Mouse (Mus musculus) testis, adult 2 months (tissue): ENCODE measurements around the gene Pdf. TPM values are rescaled to one million over a fixed set of nuclear protein-coding genes. Genes with fewer than 3 reads are reported as not detected.
A peak's percentile ranks its signal among the peaks of the same experiment; 100 is the strongest.

Experiments
- H3K27ac ChIP-seq: fragments of 200-500 bp; 2 replicates; pipeline ENCODE4 v1.5.1; 2012; ENCODE audit warnings: low read depth, low read length; ENCODE audit not compliant: control insufficient read depth, insufficient read depth
- H3K27me3 ChIP-seq: fragments of 200-500 bp; 2 replicates; pipeline ENCODE4 v1.6.1; 2012; ENCODE audit warnings: mild to moderate bottlenecking, low read length, moderate library complexity; ENCODE audit not compliant: control insufficient read depth, insufficient read depth
- H3K36me3 ChIP-seq: fragments of 200-500 bp; 2 replicates; pipeline ENCODE4 v1.6.1; 2012; ENCODE audit warnings: mild to moderate bottlenecking, low read length; ENCODE audit not compliant: control insufficient read depth, insufficient read depth
- H3K4me1 ChIP-seq: fragments of 200-500 bp; 2 replicates; pipeline ENCODE4 v1.6.1; 2012; ENCODE audit warnings: low read length; ENCODE audit not compliant: control insufficient read depth, insufficient read depth
- H3K4me3 ChIP-seq: fragments of 200-500 bp; 2 replicates; pipeline ENCODE4 v1.5.1; 2012; ENCODE audit warnings: low read depth, mild to moderate bottlenecking, low read length, moderate library complexity, mixed read lengths; ENCODE audit not compliant: control insufficient read depth
- CTCF ChIP-seq: fragments of 200-500 bp; IDR thresholded peaks from 2 replicates; pipeline ENCODE4 v1.5.1; 2012; ENCODE audit warnings: low read depth, mild to moderate bottlenecking, inconsistent platforms, low read length, moderate library complexity; ENCODE audit not compliant: control insufficient read depth, insufficient read depth, insufficient replicate concordance
- POLR2A ChIP-seq: fragments of 200-500 bp; IDR thresholded peaks from 2 replicates; pipeline ENCODE4 v1.6.1; 2012; ENCODE audit warnings: low read depth, mild to moderate bottlenecking, inconsistent platforms, low read length, moderate library complexity; ENCODE audit not compliant: control insufficient read depth
- polyA plus RNA-seq: library from polyadenylated mRNA; depleted of rRNA; stranded (reverse); fragments of >200 nt; gene quantifications from 2 replicates; pipeline ENCODE4 v1.2.3, GENCODE M21; 2012

Pdf gene
- polyA plus RNA-seq, 1 experiment, result 1.8 TPM

GRCm38 (mm10) chr8:107056076-107056972 lies 7.9 kb upstream of the Pdf start, which contains the start of the genes Cog8 and Nip7:
Cog8 (minus strand) TSS chr8:107056689.
Nip7 (plus strand) TSS chr8:107056877.
- no peaks in the 10 kb centered on the region for H3K27me3 ChIP-seq
- peaks cover 10% of the 10 kb centered on the region for H3K4me1 ChIP-seq
- peak within 1 kb of the TSS; percentile 88 for H3K4me3 ChIP-seq
- no peaks in the 10 kb centered on the region; the same call in 1 of the 2 replicates for H3K36me3 ChIP-seq
- H3K27ac ChIP-seq, result peak within 1 kb of the TSS; percentile 76
- TF ChIP-seq POLR2A (peak; percentile 88), CTCF (no peak)

DNA sequence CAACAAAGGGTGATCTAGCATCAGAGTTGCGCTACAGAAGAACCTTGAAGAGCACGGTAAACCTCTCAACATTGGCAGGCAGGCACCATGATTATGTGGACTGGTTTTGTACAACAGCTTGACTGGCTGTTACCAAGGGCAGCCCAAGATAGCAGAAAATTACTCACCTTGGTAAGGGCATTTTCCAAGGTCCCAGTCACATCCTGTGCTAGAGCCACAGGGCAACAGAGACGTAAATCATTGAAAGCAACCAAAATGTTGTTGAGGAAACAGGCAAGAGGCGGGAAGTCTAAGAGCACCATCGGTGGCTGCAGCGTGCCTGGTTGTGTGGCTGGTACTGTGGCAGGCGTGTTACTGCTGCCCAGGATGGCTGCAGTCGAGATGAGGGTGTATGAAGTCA lies 3.6 kb upstream of the Pdf start:
- TF ChIP-seq POLR2A (no peak), CTCF (no peak)
- Histone ChIP-seq H3K4me3 (no peak overlapping the region), H3K27ac (no peak overlapping the region), H3K36me3 (no peaks in the 10 kb centered on the region; the same call in 1 of the 2 replicates), H3K4me1 (peaks cover 13% of the 10 kb centered on the region), H3K27me3 (no peaks in the 10 kb centered on the region)

DNA sequence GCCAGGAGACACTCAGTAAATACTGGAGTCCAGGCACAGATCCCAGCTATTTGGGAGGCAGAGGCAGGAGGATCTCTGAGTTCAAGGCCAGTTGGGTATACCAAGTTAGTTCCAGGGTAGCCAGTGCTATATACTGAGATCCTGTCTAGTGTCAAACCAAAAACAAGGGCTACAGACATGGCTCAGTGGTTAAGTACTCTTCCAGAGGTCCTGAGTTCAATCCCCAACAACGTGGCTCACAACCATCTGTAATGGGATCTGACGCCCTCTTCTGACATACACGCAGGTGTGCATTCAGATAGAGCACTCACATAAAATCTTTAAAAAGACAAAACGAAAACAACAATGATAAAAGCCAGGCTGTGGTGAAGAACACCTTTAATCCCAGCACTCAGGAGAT lies 1.1 kb upstream of the Pdf start:
- H3K4me1 ChIP-seq, result peaks cover 9% of the 10 kb centered on the region
- no peak for TF ChIP-seq POLR2A
- TF ChIP-seq CTCF, result no peak
- H3K36me3 ChIP-seq, result no peaks in the 10 kb centered on the region; the same call in 1 of the 2 replicates
- H3K27ac ChIP-seq, result no peak overlapping the region
- H3K27me3 ChIP-seq, result no peaks in the 10 kb centered on the region
- H3K4me3 ChIP-seq, result no peak overlapping the region

DNA sequence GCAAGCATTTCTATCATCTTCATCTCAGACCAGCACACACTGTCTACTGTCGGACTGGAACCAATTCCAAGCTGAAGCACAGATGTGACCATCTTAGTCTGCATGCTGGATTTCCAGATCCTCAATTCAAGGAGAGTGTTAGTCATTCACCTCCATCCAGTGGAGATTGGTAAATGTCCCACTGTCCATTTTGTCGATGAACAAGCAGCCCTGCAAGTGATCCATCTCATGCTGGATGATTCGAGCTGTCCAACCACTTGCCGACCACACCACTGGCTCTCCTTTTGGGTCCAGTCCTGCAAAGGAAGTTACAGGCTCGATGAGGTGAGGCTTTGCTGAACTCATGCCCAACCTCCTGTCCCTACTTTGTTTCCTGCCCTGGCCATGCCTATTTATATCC lies 1.4 kb downstream of the Pdf start:
- Histone ChIP-seq H3K27me3 (no peaks in the 10 kb centered on the region), H3K36me3 (peaks cover 4% of the 10 kb centered on the region), H3K27ac (no peak overlapping the region), H3K4me1 (peaks cover 9% of the 10 kb centered on the region), H3K4me3 (no peak overlapping the region)
- TF ChIP-seq POLR2A, result no peak
- TF ChIP-seq CTCF, result no peak

DNA sequence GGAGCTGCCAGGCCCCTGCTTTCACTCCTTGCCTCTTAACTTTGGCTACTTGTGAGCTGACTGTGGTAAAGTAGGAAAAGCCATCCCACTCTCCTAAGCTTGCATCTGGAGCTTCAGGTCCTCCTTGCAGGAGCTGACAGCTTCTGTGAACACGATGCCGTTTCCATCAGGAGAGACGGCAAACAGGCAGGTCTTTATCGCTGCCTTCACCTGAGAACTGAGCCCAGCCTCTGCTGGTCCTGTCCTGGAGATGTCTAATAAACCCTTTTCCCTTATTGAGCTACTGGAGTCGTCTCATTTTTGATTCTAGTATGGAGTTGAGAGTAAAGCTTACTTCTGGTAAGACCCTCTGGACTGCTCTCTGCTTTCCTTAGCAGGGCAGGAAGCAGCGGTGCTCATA lies 2.9 kb downstream of the Pdf start:
- H3K4me3 ChIP-seq, result no peak overlapping the region
- TF ChIP-seq CTCF, result no peak
- no peak for TF ChIP-seq POLR2A
- no peaks in the 10 kb centered on the region for H3K27me3 ChIP-seq
- no peak overlapping the region for H3K27ac ChIP-seq
- H3K4me1 ChIP-seq, result peaks cover 9% of the 10 kb centered on the region
- peaks cover 4% of the 10 kb centered on the region for H3K36me3 ChIP-seq

GRCm38 (mm10) chr8:107040632-107041031 lies 7.8 kb downstream of the Pdf start:
- TF ChIP-seq POLR2A (no peak), CTCF (no peak)
- Histone ChIP-seq H3K4me1 (no peaks in the 10 kb centered on the region), H3K27ac (no peak overlapping the region), H3K4me3 (no peak overlapping the region), H3K27me3 (no peaks in the 10 kb centered on the region), H3K36me3 (peaks cover 4% of the 10 kb centered on the region)

DNA sequence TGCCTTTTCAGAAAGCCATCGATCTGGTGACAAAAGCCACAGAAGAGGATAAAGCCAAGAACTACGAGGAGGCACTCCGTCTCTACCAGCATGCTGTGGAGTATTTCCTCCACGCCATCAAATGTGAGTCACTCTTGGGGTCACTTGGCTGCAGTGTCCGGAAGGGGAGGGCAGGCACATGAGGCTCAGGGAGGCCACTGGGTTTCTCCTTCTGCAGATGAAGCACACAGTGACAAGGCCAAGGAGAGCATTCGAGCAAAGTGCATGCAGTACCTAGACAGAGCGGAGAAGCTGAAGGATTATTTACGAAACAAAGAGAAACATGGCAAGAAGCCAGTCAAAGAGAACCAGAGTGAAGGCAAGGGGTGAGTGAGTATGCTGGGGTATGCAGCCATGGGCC lies 11.8 kb downstream of the Pdf start:
- H3K4me1 ChIP-seq, result peaks cover 4% of the 10 kb centered on the region
- H3K4me3 ChIP-seq, result no peak overlapping the region
- no peaks in the 10 kb centered on the region for H3K27me3 ChIP-seq
- TF ChIP-seq CTCF (no peak), POLR2A (no peak)
- H3K36me3 ChIP-seq, result peaks cover 1% of the 10 kb centered on the region
- H3K27ac ChIP-seq, result no peak overlapping the region
